Mouse (Mus musculus): ENCODE measurements around the gene Serpini1.

- TF ChIP-seq CTCF (IDR thresholded peaks at IDR 0.05) (no peak), EP300 (IDR thresholded peaks at IDR 0.05) (no peak)
Observed at GRCm38 (mm10) chr3:75574074-75574473, 16.7 kb downstream of the Serpini1 start.

Data from lung, postnatal 0 days (tissue).